Comparison of ENCODE assay signal across 20 mouse cellular contexts in the genomic region with DNA sequence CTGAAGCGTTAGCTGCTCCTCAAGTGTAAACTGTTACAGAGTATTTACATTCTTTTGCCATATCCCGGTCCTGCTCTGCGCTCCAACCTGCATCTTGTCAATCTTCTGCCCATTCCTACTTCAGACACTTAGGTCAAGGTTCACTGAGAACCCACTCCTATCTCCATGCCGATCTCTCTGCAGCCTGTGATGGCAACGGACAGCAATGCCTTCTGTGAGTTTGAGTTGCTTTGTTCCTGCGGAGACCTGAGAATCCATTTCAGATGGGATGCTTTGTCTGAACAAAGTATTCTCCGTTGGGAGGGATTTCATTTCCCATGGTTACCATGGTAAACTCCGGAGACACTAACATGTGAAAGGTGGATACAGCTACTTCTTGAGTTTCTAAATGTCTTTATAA. TPM values are rescaled to one million over a fixed set of nuclear protein-coding genes. Genes with fewer than 3 reads are reported as not detected.
"Had no signal": no experiment of that assay in that cellular context is flagged by ENCODE, and none has a peak within 500 bp of the region (broad histone marks: within the 10 kb centered on the region; RNA-seq: fewer than 3 reads in every experiment).

No protein-coding gene starts in this region.

- H3K4me2 ChIP-seq: kidney, embryonic 15.5 days; limb, embryonic 15.5 days; liver, embryonic 13.5 days; lung, embryonic 15.5 days; midbrain, embryonic 12.5 days; neural tube, embryonic 13.5 days; stomach, embryonic 15.5 days had no signal

- ATAC-seq: liver, postnatal 0 days had no signal

- H3K27me3 ChIP-seq: lung, embryonic 15.5 days; stomach, embryonic 15.5 days had no signal

- DNase-seq: kidney, adult 2 months; kidney, postnatal 14 days; layer of hippocampus, adult 9-11 months; layer of hippocampus, postnatal 36 days; left cerebral cortex, postnatal 4 days; liver, embryonic 13.5 days; liver, postnatal 0 days; lung, postnatal 14 days; retina, postnatal 1 day; right cerebral cortex, postnatal 4 days; thymus, adult 2 months; thymus, postnatal 36 days had no signal

- H3K27ac ChIP-seq: kidney, embryonic 15.5 days; limb, embryonic 15.5 days; liver, embryonic 13.5 days; lung, embryonic 15.5 days; macrophage; midbrain, embryonic 12.5 days; neural tube, embryonic 13.5 days; stomach, embryonic 15.5 days had no signal

- H3K9me3 ChIP-seq: kidney, embryonic 15.5 days; limb, embryonic 15.5 days; liver, embryonic 13.5 days; lung, embryonic 15.5 days; neural tube, embryonic 13.5 days; stomach, embryonic 15.5 days had no signal

- H3K9ac ChIP-seq: kidney, embryonic 15.5 days; limb, embryonic 15.5 days; liver, embryonic 13.5 days; liver, postnatal 0 days; lung, embryonic 15.5 days; midbrain, embryonic 12.5 days; neural tube, embryonic 13.5 days; stomach, embryonic 15.5 days had no signal

- H3K36me3 ChIP-seq: kidney, embryonic 15.5 days; limb, embryonic 15.5 days; liver, embryonic 13.5 days; lung, embryonic 15.5 days; midbrain, embryonic 12.5 days; neural tube, embryonic 13.5 days; stomach, embryonic 15.5 days had no signal

- H3K4me3 ChIP-seq: kidney, embryonic 15.5 days; limb, embryonic 15.5 days; liver, embryonic 13.5 days; lung, embryonic 15.5 days; megakaryocyte, embryonic 14.5 days; midbrain, embryonic 12.5 days; neural tube, embryonic 13.5 days; stomach, embryonic 15.5 days had no signal

RNA-seq across cellular contexts. Expression of gene Mettl24, which starts 2.6 kb away (rescaled TPM):
- polyA plus RNA-seq: macrophage had no signal

RNA-seq across cellular contexts. Expression of gene Ddo, which starts 55.8 kb away (rescaled TPM):
- polyA plus RNA-seq: liver, embryonic 13.5 days; macrophage had no signal
